Mouse (Mus musculus): Measurements from ENCODE around the gene Ifna6. TPM values are rescaled to one million over a fixed set of nuclear protein-coding genes. Genes with fewer than 3 reads are reported as not detected.
"Not testable (repeated sequence)": the region's sequence is repeated elsewhere in the genome, so short reads cannot be mapped to it uniquely, and the experiment has no call there.

Ifna6 gene
- not detected in 2 replicates for polyA plus RNA-seq (2015; fragmentation: Nextera tagmentation; extraction: Ambion mirVana)

GRCm38 (mm10) chr4:88827116-88827515, at the start of gene Ifna6:
TSS of gene Ifna6 (plus strand) at chr4:88827416.
- DNase-seq (ENCODE audit: low spot score): not testable (repeated sequence)

GRCm38 (mm10) chr4:88779550-88779949, 47.7 kb upstream of the Ifna6 start, which contains the start of gene Gm13272:
TSS of gene Gm13272 (plus strand) at chr4:88779850.
- not testable (repeated sequence) for DNase-seq (ENCODE audit: low spot score)

GRCm38 (mm10) chr4:88780320-88780719, 46.9 kb upstream of the Ifna6 start:
- not testable (repeated sequence) for DNase-seq (ENCODE audit: low spot score)

GRCm38 (mm10) chr4:88781831-88782230, 45.4 kb upstream of the Ifna6 start, which contains the start of gene Ifnz:
TSS of gene Ifnz (plus strand) at chr4:88782131.
- DNase-seq (ENCODE audit: low spot score): not testable (repeated sequence)

- DNase-seq (ENCODE audit: low spot score): not testable (repeated sequence)
These were observed 44.9 kb upstream of the Ifna6 start for GRCm38 (mm10) chr4:88782335-88782734.

GRCm38 (mm10) chr4:88785409-88785808, 41.8 kb upstream of the Ifna6 start, which contains the start of gene Gm13276:
TSS of gene Gm13276 (plus strand) at chr4:88785709.
- DNase-seq (ENCODE audit: low spot score): not testable (repeated sequence)

- DNase-seq (ENCODE audit: low spot score): not testable (repeated sequence)
These were observed 38.8 kb upstream of the Ifna6 start, which contains the start of gene Gm13277 for GRCm38 (mm10) chr4:88788402-88788801. TSS of gene Gm13277 (plus strand) at chr4:88788632.

GRCm38 (mm10) chr4:88791250-88791649, 36.0 kb upstream of the Ifna6 start, which contains the start of gene Gm13278:
TSS of gene Gm13278 (plus strand) at chr4:88791550.
- not testable (repeated sequence) for DNase-seq (ENCODE audit: low spot score)

- not testable (repeated sequence) for DNase-seq (ENCODE audit: low spot score)
These were observed 33.1 kb upstream of the Ifna6 start, which contains the start of gene Gm13275 for GRCm38 (mm10) chr4:88793936-88794675. TSS of gene Gm13275 (plus strand) at chr4:88794487.

- DNase-seq (ENCODE audit: low spot score): not testable (repeated sequence)
These were observed 30.1 kb upstream of the Ifna6 start, which contains the start of gene Gm13279 for GRCm38 (mm10) chr4:88797097-88797496. TSS of gene Gm13279 (plus strand) at chr4:88797397.

- not testable (repeated sequence) for DNase-seq (ENCODE audit: low spot score)
These were observed 27.9 kb upstream of the Ifna6 start, which contains the start of gene Gm13285 for GRCm38 (mm10) chr4:88799365-88799764. TSS of gene Gm13285 (plus strand) at chr4:88799665.

- not testable (repeated sequence) for DNase-seq (ENCODE audit: low spot score)
These were observed 24.3 kb upstream of the Ifna6 start, which contains the start of gene Gm13287 for GRCm38 (mm10) chr4:88802954-88803353. TSS of gene Gm13287 (plus strand) at chr4:88803254.

- DNase-seq (ENCODE audit: low spot score): not testable (repeated sequence)
These were observed 22.0 kb upstream of the Ifna6 start, which contains the start of gene Gm13288 for GRCm38 (mm10) chr4:88805231-88805630. TSS of gene Gm13288 (plus strand) at chr4:88805531.

GRCm38 (mm10) chr4:88805761-88806160, 21.5 kb upstream of the Ifna6 start:
- DNase-seq (ENCODE audit: low spot score): not testable (repeated sequence)

- DNase-seq (ENCODE audit: low spot score): no peak
These were observed 11.3 kb upstream of the Ifna6 start, which contains the start of gene Ifna7 for GRCm38 (mm10) chr4:88815928-88816327. TSS of gene Ifna7 (plus strand) at chr4:88816228.

GRCm38 (mm10) chr4:88819659-88820058, 7.6 kb upstream of the Ifna6 start, which contains the start of gene Ifna11:
TSS of gene Ifna11 (plus strand) at chr4:88819959.
- DNase-seq (ENCODE audit: low spot score): no peak

GRCm38 (mm10) chr4:88822995-88823394, 4.2 kb upstream of the Ifna6 start:
- DNase-seq (ENCODE audit: low spot score): peak; percentile 29

GRCm38 (mm10) chr4:88830523-88830922, 3.3 kb downstream of the Ifna6 start:
- DNase-seq (ENCODE audit: low spot score): peak; percentile 45

- DNase-seq (ENCODE audit: low spot score): not testable (repeated sequence)
These were observed 8.0 kb downstream of the Ifna6 start, which contains the start of gene Ifna5 for GRCm38 (mm10) chr4:88835225-88835624. TSS of gene Ifna5 (plus strand) at chr4:88835525.

- DNase-seq (ENCODE audit: low spot score): peak; percentile 17
These were observed 11.6 kb downstream of the Ifna6 start for GRCm38 (mm10) chr4:88838828-88839227.

GRCm38 (mm10) chr4:88840058-88840457, 12.8 kb downstream of the Ifna6 start:
- no peak for DNase-seq (ENCODE audit: low spot score)

GRCm38 (mm10) chr4:88841438-88841911, 14.3 kb downstream of the Ifna6 start, which contains the start of gene Ifna4:
TSS of gene Ifna4 (plus strand) at chr4:88841861.
- no peak for DNase-seq (ENCODE audit: low spot score)

Data from thymus, postnatal 0 days (tissue).